Mouse (Mus musculus) kidney, adult 18-20 months (tissue): Measurements from ENCODE around the gene Ankrd12.

ENCODE experiments used
- DNase-seq: peaks from one replicate; pipeline ENCODE4 v3.0.0; 2021

Ankrd12 gene

GRCm38 (mm10) chr17:65961606-65962136 is 115.2 kb downstream of the Ankrd12 start:
- DNase-seq: no peak

- no peak for DNase-seq
Observed at GRCm38 (mm10) chr17:65959011-65959410, 117.9 kb downstream of the Ankrd12 start.

- no peak for DNase-seq
Observed at GRCm38 (mm10) chr17:65958366-65958765, 118.5 kb downstream of the Ankrd12 start.

DNA sequence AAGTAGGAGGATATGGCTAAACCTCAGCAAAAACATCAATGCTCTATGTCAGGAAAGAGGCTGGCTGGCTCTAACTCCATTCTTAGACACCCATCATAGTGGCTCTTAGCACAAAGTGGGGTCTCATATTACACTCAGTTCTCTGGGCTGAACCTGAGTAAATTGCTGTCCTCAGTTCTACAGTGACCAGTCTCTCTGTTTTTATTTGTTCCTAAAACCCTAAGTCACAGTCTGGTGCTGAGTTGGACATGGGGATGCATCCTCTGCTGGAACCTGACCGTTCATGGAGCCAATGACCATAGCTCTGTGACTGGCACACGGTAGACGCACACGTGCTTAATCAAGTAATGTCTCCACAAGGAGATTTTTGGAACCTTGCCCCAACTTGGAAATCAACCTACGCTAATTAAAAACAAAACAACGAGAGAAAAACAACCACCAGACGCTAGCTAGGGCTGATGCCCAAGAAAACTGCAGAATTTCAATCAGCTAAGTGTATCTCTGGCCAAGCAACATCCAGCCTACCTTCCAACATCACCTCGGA is 119.0 kb downstream of the Ankrd12 start:
- no peak for DNase-seq

DNA sequence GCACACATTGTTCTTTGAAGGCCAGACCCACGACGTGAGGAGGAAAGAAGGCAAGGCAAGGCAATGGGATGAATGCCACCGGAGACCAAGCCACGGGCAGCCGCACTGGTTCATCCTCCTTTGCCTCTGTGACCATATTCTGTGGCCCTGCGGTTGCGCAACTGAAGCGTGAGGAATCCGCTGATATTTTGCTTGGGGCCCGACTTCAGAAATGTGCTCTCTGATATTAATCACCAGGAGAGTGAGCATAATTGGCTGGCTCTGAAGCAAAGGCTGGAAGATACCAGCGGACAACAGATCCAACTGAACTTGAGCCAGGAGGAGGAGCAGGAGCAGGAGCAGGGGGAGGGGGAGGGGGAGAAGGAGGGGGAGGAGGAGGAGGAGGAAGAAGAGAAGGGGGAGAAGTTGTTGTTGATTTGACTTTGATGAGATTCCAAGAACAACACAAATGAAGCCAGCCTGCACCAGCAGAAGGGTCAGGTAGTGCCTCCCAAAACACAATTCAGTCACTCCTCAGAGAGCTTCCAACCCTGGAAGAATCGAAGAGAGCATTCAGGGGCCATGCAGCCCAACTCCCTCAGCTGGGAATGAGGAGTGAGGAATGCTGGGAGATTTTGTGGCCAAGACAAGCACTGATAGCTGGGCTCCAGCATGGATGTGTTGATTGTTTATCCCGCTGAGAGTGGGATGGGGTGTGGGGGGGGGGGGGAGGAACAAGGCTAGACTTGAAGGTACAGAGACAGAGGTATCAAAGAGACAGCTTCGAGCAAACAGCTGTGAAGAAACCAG is 119.7 kb downstream of the Ankrd12 start:
- DNase-seq: no peak

- DNase-seq: no peak
Observed at GRCm38 (mm10) chr17:65956140-65956539, 120.7 kb downstream of the Ankrd12 start.

DNA sequence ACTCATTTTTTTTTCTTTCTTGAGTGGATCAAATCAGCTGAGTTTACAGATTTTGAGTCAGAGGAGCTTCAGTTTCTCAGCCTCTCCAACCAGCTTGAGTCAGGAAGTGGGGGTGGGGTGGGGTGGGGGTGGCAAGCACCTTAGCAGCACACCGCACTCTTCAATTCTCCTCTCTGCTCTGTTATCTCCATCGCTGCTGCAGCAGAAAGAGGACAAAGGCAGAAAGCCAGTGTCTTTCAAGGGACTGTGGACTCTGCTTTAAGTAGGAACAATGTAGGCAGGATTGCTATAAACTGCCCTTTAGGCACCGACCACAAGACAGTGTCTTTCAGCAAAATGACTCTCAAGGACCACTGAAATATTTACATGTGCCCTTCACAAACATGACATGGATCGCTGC is 122.9 kb downstream of the Ankrd12 start:
- DNase-seq: no peak

DNA sequence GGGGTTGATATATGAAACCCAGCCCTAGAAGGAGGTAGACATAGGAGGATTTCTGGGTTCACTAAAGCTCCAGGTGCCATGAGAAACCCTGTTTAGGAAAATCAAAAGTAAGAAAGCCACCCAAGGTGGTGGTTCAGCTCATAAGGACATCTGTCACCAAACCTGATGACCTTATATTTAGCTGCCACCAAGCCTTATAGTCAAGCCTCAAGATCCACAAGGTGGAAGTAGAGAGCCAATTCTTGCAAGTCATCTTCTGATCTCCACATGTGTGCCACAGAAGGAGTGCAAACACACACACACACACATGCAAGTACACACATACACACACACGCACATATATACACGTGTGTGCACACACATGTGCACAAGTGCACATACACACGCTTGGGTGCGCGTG is 124.8 kb downstream of the Ankrd12 start:
- no peak for DNase-seq

DNA sequence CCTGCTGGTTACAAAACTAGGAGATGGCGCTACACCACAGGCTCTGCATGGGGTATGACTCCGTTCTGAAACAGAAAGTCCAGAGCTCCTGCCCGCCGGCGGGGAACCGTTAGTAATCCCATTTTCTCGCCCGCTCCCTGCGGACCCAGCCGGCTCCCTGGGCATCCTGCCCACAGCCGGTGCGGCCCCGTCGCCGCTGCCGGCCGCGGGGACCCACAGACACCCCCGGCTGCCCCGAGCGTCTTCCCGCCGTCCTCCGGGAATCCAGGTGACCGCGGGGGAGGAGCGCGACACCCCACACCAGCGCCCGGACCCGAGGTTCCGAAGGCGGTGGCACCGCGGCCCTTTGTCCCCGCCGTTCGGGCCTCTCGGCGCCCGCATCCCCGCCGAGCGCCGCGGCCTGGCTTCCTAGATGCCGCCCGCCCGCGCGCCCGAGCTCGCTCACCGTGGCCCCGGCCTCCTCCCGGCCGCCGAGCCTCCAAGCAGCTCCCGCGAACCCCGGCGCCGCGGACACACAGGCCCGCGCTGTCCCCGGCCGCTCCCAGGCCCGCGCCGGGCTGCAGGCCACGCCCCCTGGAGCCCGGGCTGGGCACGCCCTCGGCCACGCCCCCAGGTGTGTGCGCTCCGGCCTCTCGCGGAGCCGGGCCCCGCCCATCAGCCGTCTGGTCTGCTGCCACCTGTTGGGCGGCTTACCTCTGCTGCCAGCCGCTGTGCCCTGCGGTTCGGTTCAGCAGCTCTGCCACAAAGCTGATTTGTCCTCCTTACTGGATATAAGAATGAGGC is 126.1 kb downstream of the Ankrd12 start, which contains the start of gene Twsg1:
Gene Twsg1, minus strand, starts transcription at position 605 of the 783 bp plus-strand sequence.
- peak; percentile 98 for DNase-seq

GRCm38 (mm10) chr17:65950183-65950582 is 126.7 kb downstream of the Ankrd12 start:
- no peak for DNase-seq

DNA sequence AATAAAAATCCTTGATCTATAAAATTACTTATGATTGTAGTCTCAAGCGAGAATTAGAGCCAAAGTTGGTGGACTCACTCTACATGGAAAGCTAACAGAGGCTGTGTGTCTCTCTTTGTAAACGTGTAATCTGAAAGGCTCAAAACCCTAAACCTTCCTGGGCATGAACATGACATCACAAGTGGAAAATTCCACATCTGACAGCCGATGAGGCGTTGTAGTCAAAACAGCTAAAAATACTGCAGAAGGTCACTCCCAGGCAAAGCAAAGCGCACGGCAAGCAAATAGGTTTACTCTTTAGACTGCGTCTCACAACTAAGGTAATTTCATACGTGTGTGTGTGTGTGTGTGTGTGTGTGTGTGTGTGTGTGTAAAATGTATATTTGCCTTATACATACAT is 129.6 kb downstream of the Ankrd12 start:
- DNase-seq: no peak

DNA sequence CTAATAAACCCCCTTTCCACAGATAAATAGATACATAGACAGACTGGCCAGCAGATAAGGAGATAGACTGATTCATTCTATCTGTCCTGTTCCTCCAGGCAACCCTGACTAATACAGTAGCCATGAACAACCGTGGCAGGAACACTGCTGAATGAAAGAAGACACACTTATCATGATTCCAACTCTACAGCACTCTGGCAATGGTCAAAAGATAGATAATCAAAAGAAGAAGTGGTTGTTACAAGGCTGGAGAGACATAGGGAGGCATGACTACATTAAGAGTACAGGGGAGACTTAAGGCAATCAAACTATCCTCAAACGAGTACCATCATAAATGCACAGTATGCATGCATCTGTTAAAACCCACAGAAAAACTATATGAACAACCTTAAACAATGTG is 131.5 kb downstream of the Ankrd12 start:
- no peak for DNase-seq

GRCm38 (mm10) chr17:65942394-65942793 is 134.5 kb downstream of the Ankrd12 start:
- DNase-seq: peak; percentile 37

DNA sequence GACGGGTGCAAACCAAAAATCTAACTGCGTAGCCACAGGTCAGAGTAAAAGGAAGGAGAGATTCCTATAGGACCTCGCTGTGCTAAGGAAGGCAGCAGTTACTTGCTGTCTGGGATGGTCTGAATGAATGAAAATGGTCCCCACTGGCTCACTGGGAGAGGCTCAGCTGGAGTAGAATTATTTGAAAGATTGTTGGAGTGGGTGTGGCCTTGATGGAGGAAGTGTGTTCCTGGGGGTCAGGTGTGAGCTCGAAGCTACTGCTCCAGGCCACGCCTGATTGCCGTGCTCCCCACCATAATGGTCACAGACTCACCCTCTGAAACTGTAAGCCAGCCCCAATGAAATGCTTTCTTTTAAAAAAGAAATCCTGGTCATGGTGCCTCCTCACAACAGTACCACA is 135.6 kb downstream of the Ankrd12 start:
- no peak for DNase-seq

DNA sequence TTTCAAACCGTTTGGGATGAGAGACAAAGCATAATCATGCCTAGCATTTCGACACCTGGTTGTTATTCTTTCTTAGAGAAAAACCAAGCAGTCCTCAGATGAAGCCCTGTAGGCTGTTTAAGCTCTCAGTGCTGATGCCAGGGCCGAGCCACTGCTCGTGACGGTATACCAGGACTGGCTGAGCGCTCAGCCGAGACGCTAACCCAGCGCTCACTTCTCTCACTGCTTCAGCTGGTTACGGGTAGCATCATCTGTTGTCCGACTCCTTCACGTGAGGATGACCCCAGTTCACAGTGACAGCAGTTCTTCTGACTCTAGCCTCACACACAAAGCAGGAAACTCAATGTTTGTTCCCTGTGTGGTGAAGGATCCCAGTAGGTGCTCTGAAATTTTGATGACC is 136.7 kb downstream of the Ankrd12 start:
- no peak for DNase-seq

DNA sequence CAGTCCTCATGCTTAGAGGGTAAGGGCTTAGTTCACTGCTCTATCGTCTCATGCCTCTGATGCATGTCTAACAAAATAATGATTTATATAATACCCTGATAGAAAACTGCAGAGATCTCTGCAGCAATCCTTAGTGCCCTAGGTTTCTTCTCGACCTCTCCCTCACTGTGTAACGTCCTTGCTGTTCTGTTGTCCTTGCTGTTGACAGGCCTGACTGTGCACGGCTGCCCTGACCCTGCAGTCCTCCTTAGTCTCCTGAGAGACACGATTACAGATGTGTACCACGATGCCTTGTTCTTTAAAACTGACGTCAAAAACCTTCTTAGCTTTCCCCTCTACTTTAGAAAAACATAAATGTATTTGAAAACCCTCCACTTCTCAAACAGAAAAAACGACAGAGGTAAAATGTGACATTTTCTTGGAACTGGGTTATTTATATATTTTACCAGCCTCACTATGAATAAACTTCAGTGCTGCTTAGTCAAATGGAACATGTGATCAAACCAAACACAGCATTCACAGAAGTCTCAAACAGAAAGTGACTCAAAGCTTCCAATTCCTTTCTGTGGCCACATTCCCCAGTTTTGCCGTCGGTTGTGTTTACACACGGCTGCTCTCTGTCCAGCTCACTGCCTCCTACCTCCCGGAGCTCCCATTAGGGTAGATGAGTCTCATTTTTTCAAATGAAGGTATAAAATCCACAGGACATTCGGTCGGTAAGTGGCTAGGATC is 137.3 kb downstream of the Ankrd12 start:
- no peak for DNase-seq

DNA sequence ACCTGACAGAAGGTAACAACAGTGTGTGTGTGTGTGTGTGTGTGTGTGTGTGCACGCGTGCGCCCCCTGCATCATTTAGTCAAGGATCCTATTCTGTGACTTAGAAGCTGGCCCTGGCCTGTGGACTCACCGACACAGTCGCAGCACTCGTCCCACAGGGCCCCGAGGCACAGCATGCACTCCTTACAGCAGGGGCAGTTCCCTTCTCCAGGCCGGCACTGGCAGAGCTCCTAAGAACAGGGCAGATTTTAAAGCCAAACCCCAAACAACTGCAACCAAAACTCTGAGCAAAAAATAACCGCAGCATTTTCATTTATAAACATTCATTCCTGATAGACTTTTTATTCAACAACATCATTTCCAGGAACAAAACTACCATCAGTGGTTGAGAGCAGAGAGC is 139.2 kb downstream of the Ankrd12 start:
- no peak for DNase-seq

- DNase-seq: no peak
Observed at GRCm38 (mm10) chr17:65933741-65934140, 143.1 kb downstream of the Ankrd12 start.

- no peak for DNase-seq
Observed at GRCm38 (mm10) chr17:65931525-65931924, 145.4 kb downstream of the Ankrd12 start.

- no peak for DNase-seq
Observed at GRCm38 (mm10) chr17:65930960-65931359, 145.9 kb downstream of the Ankrd12 start.

- DNase-seq: no peak
Observed at GRCm38 (mm10) chr17:65930158-65930826, 146.6 kb downstream of the Ankrd12 start.

- DNase-seq: no peak
Observed at GRCm38 (mm10) chr17:65929319-65929978, 147.4 kb downstream of the Ankrd12 start.
